Mouse (Mus musculus) erythroblast, embryonic 14.5 days (primary cell): ENCODE results near the gene Col1a2.

Experiments used
- GATA1 ChIP-seq: IDR thresholded peaks from 2 replicates; pipeline ENCODE4 v1.6.1; 2012; ENCODE audit warnings: low read length, inconsistent platforms, mixed read lengths
- TAL1 ChIP-seq: IDR thresholded peaks from 3 replicates; pipeline ENCODE4 v1.6.1; 2012; ENCODE audit warnings: low read length, inconsistent platforms, mixed read lengths

- TF ChIP-seq GATA1 (no peak), TAL1 (no peak)
Measured at GRCm38 (mm10) chr6:4541926-4542715, 37.5 kb downstream of the Col1a2 start.
